Mouse (Mus musculus) frontal cortex, postnatal 36 days (tissue): Measurements from ENCODE around the gene Gsdme.
A peak's percentile ranks its signal among the peaks of the same experiment; 100 is the strongest.

ENCODE experiments used
- DNase-seq, 2 experiments: peaks; one replicate each; pipeline ENCODE4 v3.0.0; 2022; ENCODE audit warnings: low spot score in 2 of 2

Gsdme gene

GRCm38 (mm10) chr6:50263670-50264069, at the start of gene Gsdme:
Gene Gsdme (minus strand): TSS chr6:50263862.
- DNase-seq: no peak

GRCm38 (mm10) chr6:50312647-50313046, 49.0 kb upstream of the Gsdme start:
- DNase-seq: peak; percentile 81 to 82

GRCm38 (mm10) chr6:50309019-50309418, 45.4 kb upstream of the Gsdme start:
- DNase-seq: peak in 1 of 2 experiments; percentile 67

- no peak for DNase-seq
Measured at GRCm38 (mm10) chr6:50306625-50307024, 43.0 kb upstream of the Gsdme start.

- peak; percentile 83 for DNase-seq
Measured at GRCm38 (mm10) chr6:50304949-50305491, 41.4 kb upstream of the Gsdme start.

- no peak for DNase-seq
Measured at GRCm38 (mm10) chr6:50301121-50301520, 37.5 kb upstream of the Gsdme start.

- no peak for DNase-seq
Measured at GRCm38 (mm10) chr6:50300622-50301021, 37.0 kb upstream of the Gsdme start.

GRCm38 (mm10) chr6:50299071-50299470, 35.4 kb upstream of the Gsdme start:
- no peak for DNase-seq

GRCm38 (mm10) chr6:50297671-50298070, 34.0 kb upstream of the Gsdme start:
- no peak for DNase-seq

GRCm38 (mm10) chr6:50295136-50295535, 31.5 kb upstream of the Gsdme start:
- DNase-seq: no peak

GRCm38 (mm10) chr6:50294128-50294527, 30.5 kb upstream of the Gsdme start:
- peak; percentile 55 to 88 for DNase-seq

GRCm38 (mm10) chr6:50291650-50292049, 28.0 kb upstream of the Gsdme start:
- DNase-seq: no peak

- no peak for DNase-seq
Measured at GRCm38 (mm10) chr6:50286881-50287280, 23.2 kb upstream of the Gsdme start.

GRCm38 (mm10) chr6:50279642-50280041, 16.0 kb upstream of the Gsdme start:
- no peak for DNase-seq

GRCm38 (mm10) chr6:50273947-50274346, 10.3 kb upstream of the Gsdme start:
- no peak for DNase-seq

- no peak for DNase-seq
Measured at GRCm38 (mm10) chr6:50273416-50273815, 9.8 kb upstream of the Gsdme start.

GRCm38 (mm10) chr6:50262310-50262709, 1.4 kb downstream of the Gsdme start:
- no peak for DNase-seq

GRCm38 (mm10) chr6:50261922-50262261, 1.8 kb downstream of the Gsdme start:
- no peak for DNase-seq

GRCm38 (mm10) chr6:50261201-50261921, 2.3 kb downstream of the Gsdme start:
- DNase-seq: peak; percentile 77 to 82

- DNase-seq: no peak
Measured at GRCm38 (mm10) chr6:50255356-50255755, 8.3 kb downstream of the Gsdme start.

- peak; percentile 56 to 60 for DNase-seq
Measured at GRCm38 (mm10) chr6:50254723-50255184, 8.9 kb downstream of the Gsdme start.

- no peak for DNase-seq
Measured at GRCm38 (mm10) chr6:50252690-50253089, 11.0 kb downstream of the Gsdme start.

GRCm38 (mm10) chr6:50247791-50248190, 15.9 kb downstream of the Gsdme start:
- DNase-seq: no peak

GRCm38 (mm10) chr6:50247356-50247755, 16.3 kb downstream of the Gsdme start:
- no peak for DNase-seq
